ENCODE assay signal across 8 mouse cellular contexts in genomic region chr17:53688877-53689802, GRCm38 (mm10). TPM values are rescaled to one million over a fixed set of nuclear protein-coding genes. Genes with fewer than 3 reads are reported as not detected.
DNase-seq lines count a peak whose midpoint lies in the region; ATAC-seq lines count a peak whose summit lies in the region.

TSS of gene Sgo1 (minus strand) at chr17:53689333.

- H3K9me3 ChIP-seq in hindbrain, embryonic 11.5 days (ENCODE audit: control insufficient read depth, low read length) = no peaks in the 10 kb centered on the region

- no peaks in the 10 kb centered on the region for H3K36me3 ChIP-seq in hindbrain, embryonic 11.5 days (ENCODE audit: control insufficient read depth, insufficient read depth, low read length)

- WGBS in hindbrain, embryonic 11.5 days = under 1% methylated on average over 78 of the region's 78 CpGs

- H3K4me1 ChIP-seq in hindbrain, embryonic 11.5 days (replicated peaks; ENCODE audit: control insufficient read depth, insufficient read depth, low read length) = no peaks in the 10 kb centered on the region

- peak within 1 kb of the TSS; percentile 55 for H3K4me3 ChIP-seq in hindbrain, embryonic 11.5 days (ENCODE audit: low read depth, low read length)

- no peaks in the 10 kb centered on the region for H3K27me3 ChIP-seq in hindbrain, embryonic 11.5 days (ENCODE audit: control insufficient read depth, insufficient read depth, low read length)

- H3K27ac ChIP-seq in hindbrain, embryonic 11.5 days (ENCODE audit: low read depth, low read length) = peak within 1 kb of the TSS; percentile 91

- peak within 1 kb of the TSS; percentile 63 for H3K4me2 ChIP-seq in hindbrain, embryonic 11.5 days (replicated peaks; ENCODE audit: low read depth, low read length)

- H3K9ac ChIP-seq in hindbrain, embryonic 11.5 days (ENCODE audit: low read depth, low read length) = peak within 1 kb of the TSS; percentile 80

- peak; percentile 99 for DNase-seq in Muller cell, postnatal 12 days (ENCODE audit: inconsistent ontology term)
- peak; percentile 96 for DNase-seq in cerebellum, adult 9-11 months
- DNase-seq in frontal cortex, adult 2 months (ENCODE audit: extremely low spot score in 1 of 2, low spot score in 1 of 2) = peak; percentile 87 to 97
- DNase-seq in hindbrain, embryonic 11.5 days (ENCODE audit: low spot score) = peak; percentile 98
- peak; percentile 96 to 97 for DNase-seq in layer of hippocampus, postnatal 10 days (ENCODE audit: low spot score in 2 of 2)
- peak; percentile 98 for DNase-seq in lung, postnatal 10 days
- peak; percentile 97 for DNase-seq in ovary, postnatal 36 days (ENCODE audit: low spot score)
- DNase-seq in thymus, postnatal 25 days = peak; percentile 98

- ATAC-seq in hindbrain, embryonic 11.5 days (ENCODE audit: low FRiP score) = peak; percentile 99

RNA-seq across cellular contexts. Expression of gene Sgo1, which starts in this region (rescaled TPM):
- polyA plus RNA-seq in frontal cortex, adult 2 months (2012; rRNA removed) = 0.16 and 0.25 TPM in 2 replicates
- polyA plus RNA-seq in hindbrain, embryonic 11.5 days (2014; fragmentation: Nextera tagmentation; extraction: Ambion mirVana) = 37.1 and 43.8 TPM in 2 replicates
- 1 to 10 TPM; 1.0 to 1.2 TPM for total RNA-seq in layer of hippocampus, postnatal 10 days (2021)

Comparison
In these comparisons a context has a peak if more than half of its experiments do, and no peak if none do; other contexts are left out.
1. Peak in every context shown above with its lines: DNase-seq, ATAC-seq, H3K4me3 ChIP-seq and H3K27ac ChIP-seq.
2. RNA of gene Sgo1 (polyA plus RNA-seq): 37.1 to 43.8 TPM in hindbrain, embryonic 11.5 days; 0.16 to 0.25 TPM in frontal cortex, adult 2 months; every median in the first group is over 10 times any median in the second.
3. Peak in DNase-seq in frontal cortex, adult 2 months; RNA of the gene not detected or under 1 TPM.